Mouse (Mus musculus) lung, postnatal 0 days (tissue): Measurements from ENCODE around the gene Gria2. TPM values are rescaled to one million over a fixed set of nuclear protein-coding genes. Genes with fewer than 3 reads are reported as not detected.

Source experiments
- ATAC-seq: fragments of 200-750 bp; cut with Nextera tagmentation; 2 replicates; pipeline ENCODE4 v1.8.0; 2017; ENCODE audit warnings: moderate library complexity
- DNase-seq: peaks from one replicate; pipeline ENCODE4 v3.0.0-alpha.2; 2016; ENCODE audit warnings: low spot score
- H3K27ac ChIP-seq: fragments of 300-500 bp; sonication (generic); 2 replicates; pipeline ENCODE4 v1.5.1; 2014; ENCODE audit warnings: antibody characterized with exemption, mild to moderate bottlenecking, low read length, mixed read lengths
- H3K27me3 ChIP-seq: fragments of 300-500 bp; sonication (generic); replicated peaks from 2 replicates; pipeline ENCODE4 v1.6.1; 2014; ENCODE audit warnings: low read length, mixed read lengths; ENCODE audit not compliant: insufficient read depth
- H3K36me3 ChIP-seq: fragments of 300-500 bp; sonication (generic); 2 replicates; pipeline ENCODE4 v1.6.1; 2014; ENCODE audit warnings: low read length, mixed read lengths; ENCODE audit not compliant: insufficient read depth
- H3K4me1 ChIP-seq: fragments of 300-500 bp; sonication (generic); 2 replicates; pipeline ENCODE4 v1.6.1; 2014; ENCODE audit warnings: antibody characterized with exemption, low read depth, low read length, mixed read lengths; ENCODE audit not compliant: insufficient read depth
- H3K4me2 ChIP-seq: fragments of 300-500 bp; sonication (generic); replicated peaks from 2 replicates; pipeline ENCODE4 v1.6.1; 2014; ENCODE audit warnings: low read depth, mild to moderate bottlenecking, low read length, moderate library complexity, mixed read lengths
- H3K4me3 ChIP-seq: fragments of 300-500 bp; sonication (generic); 2 replicates; pipeline ENCODE4 v1.5.1; 2014; ENCODE audit warnings: low read depth, low read length
- H3K9ac ChIP-seq: fragments of 300-500 bp; sonication (generic); replicated peaks from 2 replicates; pipeline ENCODE4 v1.6.1; 2014; ENCODE audit warnings: low read depth, mild to moderate bottlenecking
- H3K9me3 ChIP-seq: fragments of 300-500 bp; sonication (generic); 2 replicates; pipeline ENCODE4 v1.6.1; 2016; ENCODE audit warnings: low read length, mixed read lengths
- CTCF ChIP-seq: IDR thresholded peaks from 2 replicates; pipeline ENCODE4 v1.5.1; 2016; ENCODE audit warnings: antibody characterized with exemption, mild to moderate bottlenecking
- EP300 ChIP-seq: IDR thresholded peaks from 2 replicates; pipeline ENCODE4 v1.6.1; 2016; ENCODE audit warnings: antibody characterized with exemption, mild to moderate bottlenecking, control low read depth
- WGBS: fragments of 180-500 bp; shearing (Covaris S2); extraction: QIAGEN DNeasy Blood & Tissue Kit; methylation state at CpG from one replicate; pipeline ENCODE4 v1.1.7; 2014; 5-methylcytosine and 5-hydroxymethylcytosine counted together
- polyA plus RNA-seq: library from polyadenylated mRNA; unstranded; fragments of >200 nt; fragmentation: Nextera tagmentation; extraction: Ambion mirVana; gene quantifications from 2 replicates; pipeline ENCODE4 v1.2.1, GENCODE M21; 2015

The Gria2 gene
- polyA plus RNA-seq, 1 experiment from 2014 or later, result 0.11 TPM

DNA sequence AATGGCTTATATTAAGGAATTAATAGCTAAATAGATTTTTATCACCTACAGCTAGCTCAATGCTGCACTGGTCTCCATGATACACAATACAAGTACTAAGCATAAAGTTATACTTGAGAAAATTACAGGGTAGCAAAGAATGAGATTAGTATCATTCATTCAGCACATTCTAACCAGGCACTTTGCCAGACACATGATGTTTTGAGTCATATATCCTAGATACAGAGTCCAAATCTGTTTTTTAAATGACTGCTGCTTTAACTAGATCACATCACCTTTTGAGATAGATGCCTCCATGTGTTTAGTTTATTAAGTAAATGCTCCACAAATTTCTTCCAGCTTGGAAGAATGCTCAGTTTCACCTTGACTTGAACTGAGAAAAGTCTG is 21.5 kb downstream of the Gria2 start:
- Histone ChIP-seq H3K4me1 (no peaks in the 10 kb centered on the region), H3K27me3 (no peaks in the 10 kb centered on the region), H3K9ac (no peak overlapping the region), H3K27ac (no peak overlapping the region), H3K4me3 (no peak overlapping the region), H3K9me3 (no peaks in the 10 kb centered on the region), H3K36me3 (no peaks in the 10 kb centered on the region), H3K4me2 (no peak overlapping the region)
- no peak for ATAC-seq
- no peak for DNase-seq
- TF ChIP-seq EP300, result no peak
- TF ChIP-seq CTCF, result no peak

DNA sequence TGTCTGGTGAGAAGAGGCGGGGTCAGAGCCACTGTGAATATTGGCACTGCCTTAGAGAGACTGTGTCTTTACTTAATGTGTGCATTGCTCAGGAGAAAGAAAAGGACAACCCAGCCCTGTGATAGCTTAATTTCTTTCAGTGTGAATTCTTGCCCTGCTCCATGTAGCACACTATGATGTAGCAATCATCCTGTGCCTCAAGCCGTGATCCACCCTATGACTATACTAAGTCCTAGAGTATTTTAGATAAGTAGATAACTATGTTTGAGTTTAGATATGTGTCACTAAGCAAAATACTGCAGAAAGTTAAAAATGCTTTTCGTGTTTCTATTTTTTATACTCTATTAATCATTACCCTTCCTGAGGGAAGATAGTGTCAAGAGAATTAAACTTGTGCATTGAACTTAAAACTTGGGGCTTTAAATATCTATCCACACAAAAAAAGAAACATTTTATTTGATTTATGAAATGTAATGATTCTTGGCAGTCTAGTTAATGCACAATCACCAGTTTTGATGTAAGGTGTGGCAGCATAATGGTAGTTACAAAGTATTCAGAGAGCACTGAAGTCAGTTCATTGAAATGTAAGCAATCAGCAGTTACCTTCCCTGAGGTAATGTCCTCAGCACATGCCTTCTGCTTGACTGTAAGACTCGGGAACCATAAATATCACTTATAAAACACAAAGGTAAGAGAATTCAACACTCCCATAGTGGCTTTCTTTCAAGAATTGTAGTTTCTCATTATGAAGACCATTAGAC is 22.1 kb downstream of the Gria2 start:
- ATAC-seq, result no peak
- Histone ChIP-seq H3K27ac (no peak overlapping the region), H3K9ac (no peak overlapping the region), H3K36me3 (no peaks in the 10 kb centered on the region), H3K27me3 (no peaks in the 10 kb centered on the region), H3K4me3 (no peak overlapping the region), H3K4me1 (no peaks in the 10 kb centered on the region), H3K4me2 (no peak overlapping the region), H3K9me3 (no peaks in the 10 kb centered on the region)
- TF ChIP-seq CTCF (no peak), EP300 (no peak)
- DNase-seq, result no peak
- WGBS, result 60% methylated on average over 4 of the region's 4 CpGs

DNA sequence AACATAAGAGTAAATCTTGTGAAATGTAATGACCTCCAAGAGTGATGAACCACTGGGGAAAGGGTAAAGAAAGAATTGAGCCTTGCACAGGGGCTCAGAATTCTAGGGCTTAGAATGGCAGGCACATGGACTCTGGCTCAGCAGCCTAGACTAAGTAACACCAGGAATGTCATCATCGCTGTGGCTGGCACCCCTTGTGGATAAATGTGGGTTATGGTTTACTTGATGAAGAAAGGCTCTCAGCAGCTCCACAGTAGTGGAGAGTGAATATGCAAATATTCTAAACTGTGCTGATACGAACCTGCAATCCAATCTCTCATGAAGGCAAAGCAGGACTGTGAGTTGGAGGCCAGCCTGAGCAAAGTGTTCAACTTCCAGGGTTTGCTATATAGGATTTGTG is 26.0 kb downstream of the Gria2 start:
- no peak for ATAC-seq
- Histone ChIP-seq H3K36me3 (no peaks in the 10 kb centered on the region), H3K9ac (no peak overlapping the region), H3K27me3 (no peaks in the 10 kb centered on the region), H3K27ac (no peak overlapping the region), H3K4me3 (no peak overlapping the region), H3K4me2 (no peak overlapping the region), H3K9me3 (no peaks in the 10 kb centered on the region), H3K4me1 (no peaks in the 10 kb centered on the region)
- TF ChIP-seq CTCF (no peak), EP300 (no peak)
- no peak for DNase-seq
- WGBS, result 56% methylated on average over 2 of the region's 2 CpGs

DNA sequence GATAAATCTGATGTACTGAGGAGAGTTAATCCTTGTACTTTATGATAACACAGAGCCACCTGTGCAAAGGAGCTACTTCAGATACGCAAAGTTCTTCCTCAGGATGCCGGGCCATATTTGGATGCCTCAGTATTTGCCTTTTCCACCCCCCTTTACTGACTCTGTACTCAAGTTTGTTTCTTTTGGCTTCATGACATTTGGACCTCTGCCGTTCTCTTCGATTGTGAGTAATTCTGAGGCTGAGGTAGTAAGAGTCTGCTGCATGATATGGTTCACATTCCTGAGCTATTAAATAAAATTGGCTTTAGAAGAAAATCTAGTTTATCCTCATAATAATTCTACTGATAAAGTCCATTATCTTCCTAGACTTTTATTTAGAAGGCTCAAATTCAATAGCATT is 26.7 kb downstream of the Gria2 start:
- no peak overlapping the region for H3K27ac ChIP-seq
- H3K9me3 ChIP-seq, result no peaks in the 10 kb centered on the region
- no peak for TF ChIP-seq CTCF
- TF ChIP-seq EP300, result no peak
- WGBS, result 73% methylated on average over 4 of the region's 4 CpGs
- no peak overlapping the region for H3K4me3 ChIP-seq
- H3K9ac ChIP-seq, result no peak overlapping the region
- no peak overlapping the region for H3K4me2 ChIP-seq
- H3K36me3 ChIP-seq, result no peaks in the 10 kb centered on the region
- no peaks in the 10 kb centered on the region for H3K27me3 ChIP-seq
- no peak for ATAC-seq
- DNase-seq, result no peak
- no peaks in the 10 kb centered on the region for H3K4me1 ChIP-seq

DNA sequence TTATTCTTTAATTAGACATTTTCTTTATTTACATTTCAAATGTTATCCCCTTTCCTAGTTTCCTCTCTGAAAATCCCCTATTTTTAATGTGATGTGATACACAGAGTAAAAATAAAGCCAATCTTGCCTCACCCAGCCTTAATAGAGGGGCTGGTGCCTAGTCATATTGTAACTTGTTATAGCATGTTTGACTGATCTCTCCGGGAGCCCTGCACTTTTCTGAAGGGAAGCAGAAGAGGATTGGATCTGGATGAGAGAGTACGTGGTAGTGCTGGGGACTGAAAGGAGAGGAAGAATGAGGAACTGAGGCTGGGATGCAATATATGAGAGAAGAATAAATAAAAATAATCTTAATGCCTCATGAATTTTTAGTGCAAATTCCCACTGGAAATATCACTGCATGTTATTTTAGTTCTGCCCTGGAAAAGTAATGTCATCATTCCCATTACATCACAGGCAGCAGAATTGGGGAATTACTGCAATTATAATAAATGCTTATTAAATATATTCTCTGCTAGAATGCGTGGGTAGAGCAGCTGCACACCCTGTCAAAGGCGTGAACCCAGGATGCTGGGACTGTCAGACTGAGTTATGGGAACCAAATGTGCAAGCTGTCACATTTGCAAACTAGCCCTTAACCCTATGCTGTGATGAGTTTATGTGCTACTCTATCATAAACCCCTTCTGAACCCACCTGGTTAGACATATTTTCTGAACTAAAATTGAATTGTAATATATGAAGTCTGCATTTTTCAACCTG is 28.4 kb downstream of the Gria2 start:
- H3K4me1 ChIP-seq, result no peaks in the 10 kb centered on the region
- no peaks in the 10 kb centered on the region for H3K27me3 ChIP-seq
- no peaks in the 10 kb centered on the region for H3K36me3 ChIP-seq
- H3K9me3 ChIP-seq, result no peaks in the 10 kb centered on the region
- TF ChIP-seq CTCF, result no peak
- no peak for TF ChIP-seq EP300
- ATAC-seq (no peak), DNase-seq (no peak)
- 76% methylated on average over 4 of the region's 4 CpGs for WGBS
- no peak overlapping the region for H3K4me2 ChIP-seq
- H3K9ac ChIP-seq, result no peak overlapping the region
- no peak overlapping the region for H3K27ac ChIP-seq
- H3K4me3 ChIP-seq, result no peak overlapping the region

- no peaks in the 10 kb centered on the region for H3K9me3 ChIP-seq
- 80% methylated on average over 4 of the region's 4 CpGs for WGBS
- no peak overlapping the region for H3K27ac ChIP-seq
- H3K9ac ChIP-seq, result no peak overlapping the region
- H3K4me2 ChIP-seq, result no peak overlapping the region
- TF ChIP-seq EP300, result no peak
- no peaks in the 10 kb centered on the region for H3K4me1 ChIP-seq
- no peak overlapping the region for H3K4me3 ChIP-seq
- H3K27me3 ChIP-seq, result no peaks in the 10 kb centered on the region
- ATAC-seq, result no peak
- no peak for DNase-seq
- no peaks in the 10 kb centered on the region for H3K36me3 ChIP-seq
Measured at GRCm38 (mm10) chr3:80773232-80773631, 29.4 kb downstream of the Gria2 start.
